Mouse (Mus musculus) cerebellum, postnatal 25 days (tissue): ENCODE data around the gene Mrpl27.
"Not testable (repeated sequence)": the region's sequence is repeated elsewhere in the genome, so short reads cannot be mapped to it uniquely, and the experiment has no call there.

Source experiments
- DNase-seq, 2 experiments: peaks; one replicate each; pipeline ENCODE4 v3.0.0; 2021; ENCODE audit warnings: mixed read lengths in 2 of 2

Mrpl27 gene

GRCm38 (mm10) chr11:94675446-94675845, 21.9 kb downstream of the Mrpl27 start:
- DNase-seq, result peak; percentile 43 to 62

GRCm38 (mm10) chr11:94676308-94676707, 22.7 kb downstream of the Mrpl27 start:
- no peak for DNase-seq

DNA sequence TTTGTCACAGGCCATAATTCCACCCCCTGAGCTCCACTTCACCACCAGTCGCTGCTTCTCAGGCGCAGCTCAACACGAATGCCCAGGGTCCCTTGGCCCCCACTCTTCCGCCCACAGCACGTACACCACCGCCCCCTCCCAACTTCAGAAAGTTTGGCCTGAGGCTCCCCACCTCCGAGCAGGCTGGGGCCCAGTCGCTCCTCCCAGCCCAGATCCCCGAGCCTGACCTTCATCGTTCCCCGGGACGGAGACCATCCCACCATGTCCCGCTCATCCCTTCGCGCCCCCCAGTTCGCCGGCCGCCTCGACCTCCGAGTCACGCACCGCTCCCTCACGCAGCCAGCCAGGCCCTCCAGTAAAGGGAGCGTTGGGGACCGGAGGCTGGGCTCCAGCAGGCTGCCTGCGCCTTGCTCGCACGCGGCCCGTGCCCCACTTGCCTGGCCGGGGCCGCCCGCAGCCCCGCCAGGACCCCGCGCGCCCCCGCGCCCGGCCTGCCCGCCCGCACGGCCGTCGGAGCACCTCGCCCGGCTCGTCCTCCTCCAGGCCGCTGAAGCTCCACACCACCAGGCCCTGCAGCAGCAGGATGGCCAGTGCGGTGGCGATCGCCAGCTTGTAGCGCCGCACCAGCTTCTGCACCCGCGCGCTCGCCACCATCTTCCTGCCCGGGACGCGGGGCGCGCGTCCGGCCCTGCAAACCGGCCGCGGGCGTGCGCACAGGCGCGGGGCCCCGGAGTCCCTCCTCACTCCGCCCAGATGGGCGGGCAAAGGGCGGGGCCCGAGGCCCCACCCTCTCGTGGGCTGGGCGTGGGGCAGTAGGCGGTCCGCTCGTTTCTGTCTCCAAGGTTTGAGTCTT, 23.4 kb downstream of the Mrpl27 start, which contains the start of gene Xylt2:
TSS of gene Xylt2 (minus strand) at position 762 of the 853 bp plus-strand sequence.
- DNase-seq, result peak; percentile 90 to 94

GRCm38 (mm10) chr11:94677607-94678145, 24.1 kb downstream of the Mrpl27 start:
- no peak for DNase-seq

GRCm38 (mm10) chr11:94680639-94681038, 27.1 kb downstream of the Mrpl27 start:
- DNase-seq, result no peak

GRCm38 (mm10) chr11:94681640-94682039, 28.1 kb downstream of the Mrpl27 start:
- no peak for DNase-seq

GRCm38 (mm10) chr11:94682427-94682826, 28.9 kb downstream of the Mrpl27 start:
- DNase-seq, result no peak

DNA sequence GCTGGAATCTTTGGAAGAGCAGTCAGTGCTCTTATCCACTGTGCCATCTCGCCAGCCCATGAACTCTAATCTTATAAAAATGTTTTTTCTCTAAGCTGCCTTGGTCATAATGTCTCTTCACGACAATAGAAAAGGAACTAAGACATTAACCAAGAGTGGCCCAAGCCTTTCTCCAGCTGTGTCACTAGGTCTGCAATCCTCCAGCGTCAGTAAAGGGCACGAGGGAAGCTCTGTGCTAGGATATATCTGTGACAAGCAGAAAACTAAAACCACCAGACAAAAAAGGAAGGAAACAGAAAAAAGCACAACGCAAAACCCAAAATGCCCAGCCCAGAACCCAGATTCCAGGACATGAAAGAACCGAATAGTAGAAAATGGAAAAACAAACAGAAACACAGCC, 33.6 kb downstream of the Mrpl27 start:
- no peak for DNase-seq

DNA sequence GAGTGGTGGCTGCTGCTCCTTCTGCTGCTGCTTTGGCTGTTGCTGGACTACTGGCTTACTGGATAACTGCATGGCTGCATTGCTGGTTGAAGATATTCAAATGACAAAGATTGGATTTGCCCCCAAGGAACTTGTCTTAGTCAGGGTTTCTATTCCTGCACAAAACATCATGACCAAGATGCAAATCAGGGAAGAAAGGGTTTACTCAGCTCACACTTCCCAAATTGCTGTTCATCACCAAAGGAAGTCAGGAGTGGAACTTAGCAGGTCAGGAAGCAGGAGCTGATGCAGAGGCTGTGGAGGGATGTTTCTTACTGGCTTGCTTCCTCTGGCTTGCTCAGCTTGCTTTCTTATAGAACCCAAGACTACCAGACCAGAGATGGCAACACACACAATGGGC, 38.9 kb downstream of the Mrpl27 start:
- DNase-seq, result not testable (repeated sequence)

- DNase-seq, result no peak
Measured at GRCm38 (mm10) chr11:94695508-94695907, 41.9 kb downstream of the Mrpl27 start.

DNA sequence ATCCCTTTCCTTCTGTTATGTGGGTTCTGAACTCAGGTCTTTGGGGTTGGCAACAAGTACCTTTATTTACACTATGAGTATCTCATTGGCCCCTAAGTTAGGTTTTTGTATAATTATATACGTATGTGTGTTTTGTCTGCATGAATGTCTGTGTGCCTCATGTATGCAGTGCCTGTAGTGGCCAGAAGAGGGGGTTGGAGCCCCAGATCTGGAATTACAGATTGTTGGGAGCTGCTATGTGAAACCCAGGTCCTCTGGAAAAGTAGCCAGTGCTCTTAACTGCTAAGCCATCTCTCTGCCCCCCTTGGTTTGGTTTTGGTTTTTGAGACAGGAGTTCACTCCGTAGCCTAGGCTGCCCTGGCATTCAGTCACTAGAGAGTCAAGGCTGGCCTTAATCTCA, 43.6 kb downstream of the Mrpl27 start:
- no peak for DNase-seq

DNA sequence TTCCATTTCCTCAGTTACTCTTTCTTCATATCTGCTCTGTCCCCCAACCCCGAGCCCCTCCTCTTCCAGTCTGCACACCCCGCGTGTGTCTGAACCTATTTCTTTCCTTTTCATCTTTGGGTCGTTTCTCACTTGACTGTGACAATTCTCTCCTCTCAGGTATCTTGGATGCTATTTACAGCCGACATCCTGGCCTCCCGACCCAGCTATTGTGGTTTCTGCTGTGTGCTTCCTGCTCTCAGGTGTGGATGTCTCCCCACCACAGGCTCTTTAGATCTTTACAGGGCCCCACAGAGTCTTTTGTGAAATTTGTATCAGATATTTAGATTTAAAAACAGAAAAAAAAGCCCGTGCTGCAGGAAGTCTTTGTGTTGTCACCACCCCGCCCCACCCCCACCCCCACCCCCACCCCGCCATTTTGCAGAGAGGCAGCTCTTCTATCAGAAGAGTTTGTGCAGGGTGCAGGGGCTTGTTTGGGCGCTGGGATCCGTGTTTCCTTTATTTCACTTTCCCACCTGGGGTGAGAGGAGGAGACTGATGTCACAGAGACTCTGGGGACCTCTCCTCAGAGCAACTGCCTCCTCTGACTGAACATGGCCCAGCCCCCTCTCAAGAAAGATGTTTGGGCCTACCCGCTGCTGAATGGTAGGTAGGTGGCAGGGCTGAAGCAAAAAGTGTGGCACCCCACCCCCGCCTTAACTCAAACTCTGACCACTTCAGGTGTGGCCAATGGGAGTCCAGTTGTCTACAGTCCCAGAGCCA, 44.3 kb downstream of the Mrpl27 start:
- no peak for DNase-seq

DNA sequence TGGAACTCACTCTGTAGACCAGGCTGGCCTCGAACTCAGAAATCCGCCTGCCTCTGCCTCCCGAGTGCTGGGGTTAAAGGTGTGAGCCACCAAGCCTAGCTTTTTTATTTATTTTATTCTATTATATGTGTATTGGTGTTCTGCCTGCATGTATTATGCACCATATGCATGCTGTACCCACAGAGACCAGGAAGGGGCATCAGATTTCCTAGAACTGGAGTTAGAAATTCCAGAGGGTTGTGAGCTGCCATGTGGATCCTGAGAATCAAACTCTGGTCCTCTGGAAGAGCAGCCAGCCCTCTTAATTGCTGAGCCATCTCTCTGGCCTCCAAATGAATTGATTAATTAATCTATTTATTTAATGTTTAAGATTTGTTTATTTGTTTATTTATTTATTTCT, 45.8 kb downstream of the Mrpl27 start:
- no peak for DNase-seq

DNA sequence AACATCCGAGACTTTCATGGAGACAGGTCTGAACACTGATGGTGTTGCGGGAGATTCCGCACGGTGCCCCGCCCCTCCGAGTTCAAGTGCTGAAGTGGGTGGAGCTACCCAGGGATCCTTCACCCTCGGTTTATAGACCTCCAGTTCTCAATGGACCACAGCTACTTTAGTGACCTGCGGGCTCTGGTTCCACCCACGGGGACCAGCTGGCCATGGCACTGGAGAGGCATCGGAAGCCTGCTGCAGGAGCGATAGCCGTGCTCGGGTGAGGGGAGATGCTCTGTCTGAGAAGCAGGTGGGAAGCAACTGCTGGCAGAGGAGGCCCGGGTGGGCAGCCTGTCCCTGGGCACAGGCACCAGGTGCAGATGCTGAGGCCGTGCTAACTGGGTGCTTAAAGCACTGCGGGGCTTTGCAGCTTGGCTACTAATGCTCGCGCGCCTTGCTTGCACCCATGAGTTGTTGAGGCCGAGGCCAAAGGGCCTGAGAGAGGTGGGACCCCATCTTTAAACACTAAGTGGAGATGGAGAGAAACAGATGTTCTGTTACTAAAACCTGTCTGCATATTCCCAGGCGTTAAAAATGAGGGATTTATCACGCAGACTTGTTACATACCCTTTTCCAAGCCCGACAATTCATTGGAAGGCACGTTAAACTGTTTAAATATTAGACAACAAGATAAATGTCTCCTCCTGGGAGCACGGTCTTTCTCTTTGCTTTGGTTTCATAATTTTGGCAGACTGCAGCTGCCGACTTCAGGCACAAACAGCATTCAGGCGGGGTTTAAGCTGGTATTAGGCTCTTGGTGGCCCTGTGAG, 48.0 kb downstream of the Mrpl27 start:
- peak; percentile 29 to 44 for DNase-seq

DNA sequence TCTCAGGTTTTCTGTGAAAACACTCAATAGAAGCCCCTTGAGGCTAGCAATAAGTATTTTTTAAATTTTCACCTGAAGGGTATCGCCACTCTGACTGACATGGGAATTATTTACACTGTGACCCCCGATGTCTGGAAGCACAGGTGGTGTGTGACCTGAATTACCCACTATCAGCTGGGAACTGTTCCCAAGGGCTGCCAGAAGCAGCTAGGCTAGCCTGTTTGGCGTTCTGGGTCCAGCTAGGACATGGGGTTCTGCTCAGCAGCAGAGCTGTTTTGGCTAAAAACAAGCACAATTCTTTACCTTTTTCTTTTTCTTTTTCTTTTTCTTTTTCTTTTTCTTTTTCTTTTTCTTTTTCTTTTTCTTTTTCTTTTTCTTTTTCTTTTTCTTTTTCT, 48.6 kb downstream of the Mrpl27 start:
- peak; percentile 20 to 36 for DNase-seq

DNA sequence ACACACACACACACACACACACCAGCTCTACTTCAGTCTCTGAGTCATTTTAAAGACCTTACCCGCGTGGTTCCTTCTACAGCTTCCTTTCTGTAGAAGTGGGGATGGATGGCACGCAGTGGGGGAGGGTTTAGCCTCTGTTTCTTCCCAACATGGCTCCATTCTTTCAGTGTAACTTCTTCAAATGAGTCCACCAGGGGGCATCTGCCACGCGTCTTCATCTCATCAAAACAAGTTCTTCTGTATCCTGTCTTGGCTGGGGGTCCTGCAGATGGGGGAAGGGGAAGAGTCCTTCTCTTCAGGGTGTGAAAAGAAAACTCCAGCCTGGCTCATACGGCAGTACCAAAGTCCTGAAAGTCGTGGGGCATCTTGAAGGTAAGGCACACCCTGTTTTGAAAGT, 50.5 kb downstream of the Mrpl27 start:
- DNase-seq, result no peak

DNA sequence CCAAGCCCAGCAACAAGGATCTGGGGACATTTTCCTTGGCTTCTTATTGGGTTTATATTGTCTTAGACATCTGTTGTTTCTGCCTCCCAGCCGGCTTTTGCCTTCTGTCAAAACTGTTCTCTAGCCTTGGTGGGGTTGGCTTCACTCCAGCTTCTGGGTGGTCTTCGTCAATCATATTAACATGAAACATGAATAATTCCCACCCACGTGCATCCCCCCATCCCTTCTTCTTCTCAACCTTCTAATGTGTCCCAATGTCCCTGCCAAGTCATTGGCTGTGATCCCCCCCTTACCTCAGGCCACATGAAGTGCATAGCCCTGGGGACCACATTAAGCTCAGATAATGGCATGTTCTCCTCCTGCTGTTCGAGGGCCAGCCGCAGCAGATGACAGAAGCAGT, 50.9 kb downstream of the Mrpl27 start, which contains the start of gene Gm11541:
TSS of gene Gm11541 (minus strand) at position 28 of the 400 bp plus-strand sequence.
- no peak for DNase-seq
